Comparison of ENCODE assay signal across 11 mouse cellular contexts in genomic region chr9:120703291-120703930, GRCm38 (mm10).
DNase-seq lines count a peak whose midpoint lies in the region; ATAC-seq lines count a peak whose summit lies in the region.
"Had no signal": no experiment of that assay in that cellular context is flagged by ENCODE, and none has a peak within 500 bp of the region (broad histone marks: within the 10 kb centered on the region; RNA-seq: fewer than 3 reads in every experiment).

No protein-coding gene starts in this region.

- H3K4me3 ChIP-seq in hindbrain, embryonic 11.5 days (ENCODE audit: low read depth, low read length): no peak overlapping the region
- no peak overlapping the region for H3K4me3 ChIP-seq in hindbrain, embryonic 16.5 days (ENCODE audit: low read length)
- H3K4me3 ChIP-seq in forebrain, embryonic 11.5 days (ENCODE audit: low read depth, low read length): no peak overlapping the region
- H3K4me3 ChIP-seq: heart, embryonic 13.5 days had no signal

- peak; percentile 44 for DNase-seq in hindbrain, embryonic 11.5 days (ENCODE audit: low spot score)
- peak; percentile 96 for DNase-seq in Muller cell, postnatal 12 days (ENCODE audit: inconsistent ontology term)
- peak; percentile 43 for DNase-seq in forebrain, embryonic 11.5 days (ENCODE audit: low spot score)
- peak; percentile 73 for DNase-seq in kidney, postnatal 14 days
- DNase-seq in layer of hippocampus, postnatal 25 days (ENCODE audit: extremely low spot score in 1 of 2, low spot score in 1 of 2): no peak
- DNase-seq in B cell, adult 2 months: no peak
- DNase-seq: right cerebral cortex, postnatal 14 days; thymus, adult 18-20 months had no signal

- H3K4me1 ChIP-seq in hindbrain, embryonic 11.5 days (replicated peaks; ENCODE audit: control insufficient read depth, insufficient read depth, low read length): no peaks in the 10 kb centered on the region; the same call in 1 of the 2 replicates
- H3K4me1 ChIP-seq in hindbrain, embryonic 16.5 days (ENCODE audit: control insufficient read depth, insufficient read depth, low read depth, low read length): peaks cover 7% of the 10 kb centered on the region
- peaks cover 4% of the 10 kb centered on the region; the same call in 1 of the 2 replicates for H3K4me1 ChIP-seq in forebrain, embryonic 11.5 days (replicated peaks; ENCODE audit: control insufficient read depth, insufficient read depth, low read length)

- H3K36me3 ChIP-seq in hindbrain, embryonic 11.5 days (ENCODE audit: control insufficient read depth, insufficient read depth, low read length): no peaks in the 10 kb centered on the region
- H3K36me3 ChIP-seq in hindbrain, embryonic 16.5 days (ENCODE audit: control insufficient read depth, insufficient read depth, low read length): no peaks in the 10 kb centered on the region
- no peaks in the 10 kb centered on the region for H3K36me3 ChIP-seq in forebrain, embryonic 11.5 days (ENCODE audit: control insufficient read depth, insufficient read depth, low read length)
- H3K36me3 ChIP-seq: G1E; heart, embryonic 13.5 days had no signal

- H3K9me3 ChIP-seq in hindbrain, embryonic 11.5 days (ENCODE audit: control insufficient read depth, low read length): no peaks in the 10 kb centered on the region
- no peaks in the 10 kb centered on the region for H3K9me3 ChIP-seq in hindbrain, embryonic 16.5 days (ENCODE audit: control insufficient read depth, low read length)
- H3K9me3 ChIP-seq in forebrain, embryonic 11.5 days (ENCODE audit: control insufficient read depth, low read length): no peaks in the 10 kb centered on the region
- H3K9me3 ChIP-seq: G1E; heart, embryonic 13.5 days had no signal

- no peaks in the 10 kb centered on the region for H3K27me3 ChIP-seq in hindbrain, embryonic 11.5 days (ENCODE audit: control insufficient read depth, insufficient read depth, low read length)
- H3K27me3 ChIP-seq in hindbrain, embryonic 16.5 days (replicated peaks; ENCODE audit: control insufficient read depth, insufficient read depth, low read length): no peaks in the 10 kb centered on the region
- H3K27me3 ChIP-seq in forebrain, embryonic 11.5 days (ENCODE audit: control insufficient read depth, insufficient read depth, low read length): no peaks in the 10 kb centered on the region
- H3K27me3 ChIP-seq: heart, embryonic 13.5 days had no signal

- peak; percentile 77 for ATAC-seq in hindbrain, embryonic 11.5 days (ENCODE audit: low FRiP score)
- ATAC-seq in hindbrain, embryonic 16.5 days: no peak
- peak; percentile 44; the same call in 1 of the 2 replicates for ATAC-seq in forebrain, embryonic 11.5 days (replicated peaks; ENCODE audit: low FRiP score)

- H3K9ac ChIP-seq in hindbrain, embryonic 11.5 days (ENCODE audit: low read depth, low read length): no peak overlapping the region
- H3K9ac ChIP-seq in hindbrain, embryonic 16.5 days (ENCODE audit: low read depth, low read length): no peak overlapping the region
- H3K9ac ChIP-seq in forebrain, embryonic 11.5 days (ENCODE audit: low read length): no peak overlapping the region
- H3K9ac ChIP-seq: heart, embryonic 13.5 days had no signal

- 60% methylated on average over 10 of the region's 10 CpGs for WGBS in hindbrain, embryonic 11.5 days
- WGBS in hindbrain, embryonic 16.5 days: 28% methylated on average over 10 of the region's 10 CpGs
- WGBS in forebrain, embryonic 11.5 days: 64% methylated on average over 10 of the region's 10 CpGs

- 0 out of 2 replicates have a peak overlapping the region, but pooled peaks have one; percentile 4 for H3K27ac ChIP-seq in hindbrain, embryonic 11.5 days (ENCODE audit: low read depth, low read length)
- no peak overlapping the region for H3K27ac ChIP-seq in hindbrain, embryonic 16.5 days (ENCODE audit: low read depth, low read length)
- peak overlapping the region; percentile 21; the same call in 1 of the 2 replicates for H3K27ac ChIP-seq in forebrain, embryonic 11.5 days (ENCODE audit: low read depth, low read length)
- H3K27ac ChIP-seq: heart, embryonic 13.5 days had no signal

- no peak overlapping the region for H3K4me2 ChIP-seq in hindbrain, embryonic 11.5 days (replicated peaks; ENCODE audit: low read depth, low read length)
- no peak overlapping the region for H3K4me2 ChIP-seq in hindbrain, embryonic 16.5 days (ENCODE audit: low read length)
- no peak overlapping the region for H3K4me2 ChIP-seq in forebrain, embryonic 11.5 days (ENCODE audit: low read depth, low read length, severe bottlenecking)
- H3K4me2 ChIP-seq: heart, embryonic 13.5 days had no signal

Comparison
In these comparisons a context has a peak if more than half of its experiments do, and no peak if none do; other contexts are left out.
1. DNase-seq: peak in hindbrain, embryonic 11.5 days (single experiment), Muller cell, postnatal 12 days (single experiment), forebrain, embryonic 11.5 days (single experiment) and kidney, postnatal 14 days (single experiment); none in layer of hippocampus, postnatal 25 days (0 of 2) and B cell, adult 2 months (0 of 2).